Mouse (Mus musculus) right cerebral cortex, postnatal 14 days (tissue): ENCODE results near the gene Trub2.

Experiments
- DNase-seq: peaks from one replicate; pipeline ENCODE4 v3.0.0; 2022

The Trub2 gene

GRCm38 (mm10) chr2:29723132-29723531 is 65.2 kb downstream of the Trub2 start:
- DNase-seq, result no peak

DNA sequence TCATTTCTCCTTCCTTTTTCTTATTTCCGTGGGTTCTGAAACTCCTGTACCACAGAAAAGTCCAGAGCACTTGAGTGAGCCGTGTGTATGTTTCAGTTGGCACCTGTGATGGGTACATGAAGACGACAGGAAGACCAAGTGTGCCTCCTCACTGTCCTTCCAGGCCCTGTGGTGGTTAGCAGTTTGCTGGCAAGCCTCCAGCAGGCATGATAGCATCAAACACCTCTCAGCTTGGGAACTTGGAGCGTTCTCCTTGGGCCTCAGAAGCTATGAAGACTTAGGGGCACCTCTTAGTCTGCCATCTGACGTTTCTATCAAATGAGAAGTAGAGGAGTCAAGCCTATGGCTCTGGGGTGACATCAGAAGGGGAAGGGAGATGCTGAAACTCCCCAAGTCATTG is 69.7 kb downstream of the Trub2 start:
- DNase-seq, result no peak

DNA sequence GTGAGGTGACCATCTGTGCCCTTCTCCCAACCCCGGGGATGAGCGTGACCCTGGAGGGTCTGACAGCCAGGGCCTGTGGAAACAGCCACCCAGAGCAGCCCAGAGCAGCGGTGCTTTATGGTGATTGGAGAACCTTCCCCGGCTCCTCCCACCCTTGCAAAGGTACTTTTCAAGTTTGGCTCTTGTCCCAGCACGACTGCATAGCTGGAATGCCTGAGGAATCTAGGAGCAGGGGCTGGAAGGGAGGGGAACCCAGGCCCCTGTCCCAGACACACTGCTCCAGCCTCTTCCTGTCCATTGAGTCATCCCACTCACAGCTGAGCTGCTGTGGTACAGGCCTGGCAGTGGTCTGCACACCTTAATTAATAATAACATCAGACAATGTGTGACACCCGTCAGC is 71.6 kb downstream of the Trub2 start:
- no peak for DNase-seq

DNA sequence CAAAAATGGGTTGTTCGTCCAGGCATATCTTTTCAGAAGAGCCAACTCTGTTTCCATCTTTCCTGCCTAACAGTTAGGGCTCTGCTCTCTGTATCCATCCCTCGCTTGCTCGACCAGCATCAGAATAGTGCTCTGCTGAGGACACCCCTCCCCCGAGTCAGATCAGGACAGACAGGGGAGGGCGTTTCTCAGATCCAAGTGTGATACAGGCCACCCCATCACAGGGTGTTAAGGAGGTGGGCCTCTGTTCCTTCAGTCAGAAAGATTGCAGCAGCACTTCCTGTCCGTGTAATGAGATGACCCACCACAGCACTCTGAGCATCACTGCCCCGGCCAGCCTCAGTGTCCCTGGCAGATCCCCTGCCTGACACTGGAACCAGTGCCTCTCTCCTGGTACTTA is 72.2 kb downstream of the Trub2 start:
- no peak for DNase-seq

- no peak for DNase-seq
Measured at GRCm38 (mm10) chr2:29714127-29714526, 74.2 kb downstream of the Trub2 start.

GRCm38 (mm10) chr2:29713501-29713900 is 74.8 kb downstream of the Trub2 start:
- no peak for DNase-seq

- DNase-seq, result no peak
Measured at GRCm38 (mm10) chr2:29711877-29712276, 76.4 kb downstream of the Trub2 start.
